Mouse (Mus musculus) lung, adult 18-20 months (tissue): ENCODE measurements around the gene Olfr600.
"Not testable (repeated sequence)": the region's sequence is repeated elsewhere in the genome, so short reads cannot be mapped to it uniquely, and the experiment has no call there.

ENCODE experiments used
- DNase-seq, 2 experiments: peaks; one replicate each; pipeline ENCODE4 v3.0.0; 2022; ENCODE audit warnings: mixed read lengths in 2 of 2

Olfr600 gene

GRCm38 (mm10) chr7:103349569-103349968, at the start of gene Olfr600:
Gene Olfr600, minus strand, starts transcription at chr7:103349669.
- DNase-seq, result no peak

GRCm38 (mm10) chr7:103398981-103399380, 49.5 kb upstream of the Olfr600 start:
- DNase-seq, result no peak

DNA sequence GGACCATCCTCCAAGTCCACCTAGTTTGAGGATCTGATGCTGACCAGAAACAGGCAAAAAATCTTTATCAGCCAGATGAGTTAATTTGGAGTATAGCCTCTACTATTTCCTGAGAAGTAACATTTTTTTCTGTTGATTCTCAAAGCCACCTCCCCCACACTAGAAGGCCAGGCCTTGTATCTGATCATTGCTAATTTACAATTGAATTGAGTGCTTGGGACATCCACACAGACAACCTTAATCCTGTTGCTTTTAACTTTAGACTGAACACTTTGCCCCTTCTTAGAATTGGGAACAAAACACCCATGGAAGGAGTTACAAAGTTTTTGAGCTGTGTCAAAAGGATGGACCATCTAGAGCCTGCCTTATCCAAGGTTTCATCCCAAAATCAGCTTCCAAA, 48.3 kb upstream of the Olfr600 start:
- no peak for DNase-seq

DNA sequence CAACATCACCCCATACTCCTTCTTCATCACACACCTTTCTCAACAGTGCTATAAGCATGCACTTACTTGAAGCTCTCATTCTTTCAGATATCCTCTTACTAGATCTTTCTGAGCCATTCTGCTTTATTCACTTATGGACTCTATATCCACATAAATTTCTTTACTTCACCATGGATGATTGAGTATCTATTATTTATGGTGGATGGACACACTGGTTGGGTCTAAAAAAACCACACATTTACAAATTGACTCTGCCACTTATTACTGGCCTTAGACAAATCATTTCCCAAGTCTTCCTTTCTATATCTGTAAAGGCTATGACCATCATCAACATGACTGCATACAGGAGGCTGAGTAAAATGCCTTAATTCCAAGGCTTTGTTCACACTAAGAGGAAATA, 36.6 kb upstream of the Olfr600 start, which contains the start of gene Olfr603:
Gene Olfr603 (minus strand): TSS at position 101 of the 400 bp plus-strand sequence.
- no peak for DNase-seq

- no peak for DNase-seq
These were observed 13.1 kb upstream of the Olfr600 start, which contains the start of gene Olfr601 for GRCm38 (mm10) chr7:103362555-103362954. Gene Olfr601, minus strand, starts transcription at chr7:103362655.

DNA sequence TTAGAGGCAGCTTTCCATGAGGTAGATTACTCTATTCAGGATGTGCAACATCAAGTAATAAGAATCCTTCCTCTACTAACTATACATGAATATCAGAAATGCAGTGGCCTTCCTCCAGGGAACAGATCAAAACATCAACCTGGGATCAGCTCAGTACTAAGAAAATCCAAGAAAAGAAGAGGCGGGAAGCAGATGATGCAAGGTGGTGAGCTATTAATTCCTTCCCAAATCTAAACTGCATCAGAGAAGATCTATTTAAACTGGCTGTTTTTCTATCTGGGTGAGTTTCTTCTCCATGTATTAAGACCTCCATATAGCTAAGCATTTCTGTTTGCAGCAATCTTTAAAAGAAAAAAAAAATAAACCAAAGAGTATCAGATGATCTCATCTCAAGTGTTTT, 13.9 kb downstream of the Olfr600 start, which contains the start of gene Olfr599:
Gene Olfr599 (plus strand): TSS at position 301 of the 400 bp plus-strand sequence.
- DNase-seq, result no peak

DNA sequence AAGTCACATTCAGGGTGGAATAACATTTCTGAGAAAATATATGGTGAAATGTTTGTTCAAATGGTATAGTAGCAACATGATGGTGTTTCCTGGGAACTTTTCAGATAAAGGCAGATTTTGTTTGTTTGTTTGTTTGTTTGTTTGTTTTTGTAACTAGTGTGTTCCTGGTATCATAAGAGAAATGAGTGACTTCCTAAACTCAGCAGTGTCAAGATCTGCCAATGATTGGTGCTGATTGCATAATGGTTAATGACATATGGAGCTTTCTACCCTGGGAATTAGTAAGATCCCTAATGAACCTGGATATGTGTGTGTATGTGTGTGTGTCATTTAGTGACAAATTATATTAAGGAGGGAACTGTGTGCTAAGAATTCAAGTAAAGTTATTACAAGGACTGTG, 26.2 kb downstream of the Olfr600 start, which contains the start of gene Olfr598:
Gene Olfr598 (plus strand): TSS at position 301 of the 400 bp plus-strand sequence.
- DNase-seq, result no peak

- not testable (repeated sequence) for DNase-seq
These were observed 33.5 kb downstream of the Olfr600 start, which contains the start of gene Olfr597 for GRCm38 (mm10) chr7:103316015-103316414. Gene Olfr597, plus strand, starts transcription at chr7:103316315.

- DNase-seq, result not testable (repeated sequence)
These were observed 44.1 kb downstream of the Olfr600 start, which contains the start of gene Olfr596 for GRCm38 (mm10) chr7:103305348-103305747. Gene Olfr596, plus strand, starts transcription at chr7:103305648.
